Mouse (Mus musculus): Measurements from ENCODE around the gene Nemf. TPM values are rescaled to one million over a fixed set of nuclear protein-coding genes. Genes with fewer than 3 reads are reported as not detected.

Gene Nemf
- total RNA-seq, 2 experiments from 2014 or later, result 33.9 to 39.0 TPM

Small RNAs within 50 kb of the gene (microRNA-seq; reads per million reads assigned to microRNA genes)
- gene Gm47299, result not detected
- not detected for gene Gm47305

Other genes with a start within 250 kb of the Nemf start
- 1,000 to 10,000 TPM; 1,821 to 1,838 TPM for gene Rps29, start 198.0 kb downstream of the Nemf start, total RNA-seq (2021)
- gene Lrr1, start 188.4 kb downstream of the Nemf start, total RNA-seq (2021), result 1 to 10 TPM; 1.9 TPM
- 100 to 1,000 TPM; 453 to 493 TPM for gene Rpl36al, start 173.1 kb downstream of the Nemf start, total RNA-seq (2021)
- gene Mgat2, start 173.0 kb downstream of the Nemf start, total RNA-seq (2021), result 10 to 100 TPM; 41.5 to 49.4 TPM
- gene Gm49383, start 160.1 kb downstream of the Nemf start, total RNA-seq (2021), result 1 to 10 TPM; 5.5 to 6.0 TPM
- 1 to 10 TPM; 1.7 to 2.1 TPM for gene Dnaaf2, start 158.7 kb downstream of the Nemf start, total RNA-seq (2021)
- gene Gm49384, start 152.9 kb downstream of the Nemf start, total RNA-seq (2021), result 1 to 10 TPM; 3.7 to 3.9 TPM
- gene Pole2, start 129.0 kb downstream of the Nemf start, total RNA-seq (2021), result 1 to 10 TPM; 6.0 to 8.6 TPM
- gene Klhdc1, start 116.0 kb downstream of the Nemf start, total RNA-seq (2021), result 10 to 100 TPM in 1 of 2 experiments, 1 to 10 TPM in 1; 5.8 to 10.5 TPM
- 10 to 100 TPM; 67.7 to 80.8 TPM for gene Klhdc2, start 60.5 kb downstream of the Nemf start, total RNA-seq (2021)
- gene Arf6, start 15.0 kb upstream of the Nemf start, total RNA-seq (2021), result 100 to 1,000 TPM in 1 of 2 experiments, 10 to 100 TPM in 1; 94.9 to 116 TPM
- under 1 TPM in 1 of 2 experiments, not detected in 1; 0.63 TPM for gene Gm9887, start 15.3 kb upstream of the Nemf start, total RNA-seq (2021)
- 10 to 100 TPM; 10.7 to 10.8 TPM for gene Vcpkmt, start 225.9 kb upstream of the Nemf start, total RNA-seq (2021)

All from adrenal gland, postnatal 10 days (tissue).